Mouse (Mus musculus): ENCODE results near the gene Hoxa6. TPM values are rescaled to one million over a fixed set of nuclear protein-coding genes. Genes with fewer than 3 reads are reported as not detected.

The Hoxa6 gene
- polyA plus RNA-seq, 1 experiment from 2014 or later, result not detected

- no peaks in the 10 kb centered on the region for H3K36me3 ChIP-seq (ENCODE audit: control insufficient read depth, insufficient read depth, low read length)
- ATAC-seq (ENCODE audit: low FRiP score, low TSS enrichment) (no peak), DNase-seq (no peak)
- H3K9ac ChIP-seq (replicated peaks; ENCODE audit: low read length), result no peak overlapping the region
- no peak overlapping the region for H3K4me2 ChIP-seq (ENCODE audit: low read length)
- no peak overlapping the region for H3K27ac ChIP-seq (replicated peaks; ENCODE audit: low read depth, low read length)
- H3K27me3 ChIP-seq (ENCODE audit: control insufficient read depth, insufficient read depth, low read length), result peaks cover 100% of the 10 kb centered on the region
- H3K4me3 ChIP-seq (replicated peaks; ENCODE audit: low read depth, low read length), result no peak overlapping the region
- no peaks in the 10 kb centered on the region for H3K9me3 ChIP-seq (ENCODE audit: control insufficient read depth, low read length)
- under 1% methylated on average over 30 of the region's 30 CpGs for WGBS
- no peaks in the 10 kb centered on the region for H3K4me1 ChIP-seq (ENCODE audit: control insufficient read depth, insufficient read depth, low read length)
Observed at GRCm38 (mm10) chr6:52200073-52200750, 8.3 kb downstream of the Hoxa6 start.

GRCm38 (mm10) chr6:52197271-52197670 lies 11.3 kb downstream of the Hoxa6 start:
- H3K9me3 ChIP-seq (ENCODE audit: control insufficient read depth, low read length), result no peaks in the 10 kb centered on the region
- WGBS, result 1% methylated on average over 10 of the region's 10 CpGs
- H3K36me3 ChIP-seq (ENCODE audit: control insufficient read depth, insufficient read depth, low read length), result no peaks in the 10 kb centered on the region
- H3K9ac ChIP-seq (replicated peaks; ENCODE audit: low read length), result no peak overlapping the region
- ATAC-seq (ENCODE audit: low FRiP score, low TSS enrichment) (no peak), DNase-seq (peak; percentile 78)
- H3K27me3 ChIP-seq (ENCODE audit: control insufficient read depth, insufficient read depth, low read length), result peaks cover 100% of the 10 kb centered on the region
- H3K4me1 ChIP-seq (ENCODE audit: control insufficient read depth, insufficient read depth, low read length), result no peaks in the 10 kb centered on the region
- H3K4me3 ChIP-seq (replicated peaks; ENCODE audit: low read depth, low read length), result no peak overlapping the region
- no peak overlapping the region for H3K27ac ChIP-seq (replicated peaks; ENCODE audit: low read depth, low read length)
- H3K4me2 ChIP-seq (ENCODE audit: low read length), result no peak overlapping the region

- Histone ChIP-seq H3K4me3 (replicated peaks; ENCODE audit: low read depth, low read length) (no peak overlapping the region), H3K4me1 (ENCODE audit: control insufficient read depth, insufficient read depth, low read length) (peaks cover 3% of the 10 kb centered on the region; the same call in 1 of the 2 replicates), H3K9me3 (ENCODE audit: control insufficient read depth, low read length) (no peaks in the 10 kb centered on the region), H3K36me3 (ENCODE audit: control insufficient read depth, insufficient read depth, low read length) (no peaks in the 10 kb centered on the region), H3K27me3 (ENCODE audit: control insufficient read depth, insufficient read depth, low read length) (peaks cover 100% of the 10 kb centered on the region), H3K4me2 (ENCODE audit: low read length) (no peak overlapping the region), H3K27ac (replicated peaks; ENCODE audit: low read depth, low read length) (no peak overlapping the region), H3K9ac (replicated peaks; ENCODE audit: low read length) (no peak overlapping the region)
- WGBS, result 4% methylated on average over 9 of the region's 9 CpGs
- no peak for DNase-seq
- no peak for ATAC-seq (ENCODE audit: low FRiP score, low TSS enrichment)
Observed at GRCm38 (mm10) chr6:52196811-52197210, 11.7 kb downstream of the Hoxa6 start.

DNA sequence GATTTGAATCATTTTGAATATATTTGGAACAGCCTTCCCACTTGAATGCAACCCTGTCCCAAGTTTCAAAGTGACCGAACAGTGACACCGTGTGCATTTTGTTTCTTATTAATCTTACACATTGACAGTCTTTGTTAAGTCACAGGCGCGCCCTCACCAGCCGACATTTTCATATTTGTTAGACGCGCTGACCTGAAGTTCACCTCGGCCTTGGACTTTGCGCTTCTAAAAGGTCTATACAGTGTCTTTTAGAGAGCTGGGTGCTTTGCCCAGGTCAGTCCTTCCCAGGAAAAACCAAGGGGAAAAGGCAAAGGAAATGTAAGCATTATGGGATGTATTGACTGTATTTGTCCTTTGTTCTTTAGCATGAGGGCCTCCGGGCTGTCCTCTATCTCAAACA lies 13.8 kb downstream of the Hoxa6 start:
- ATAC-seq (ENCODE audit: low FRiP score, low TSS enrichment) (no peak), DNase-seq (no peak)
- Histone ChIP-seq H3K27me3 (ENCODE audit: control insufficient read depth, insufficient read depth, low read length) (peaks cover 100% of the 10 kb centered on the region), H3K4me2 (ENCODE audit: low read length) (no peak overlapping the region), H3K4me1 (ENCODE audit: control insufficient read depth, insufficient read depth, low read length) (peaks cover 4% of the 10 kb centered on the region; the same call in 1 of the 2 replicates), H3K9me3 (ENCODE audit: control insufficient read depth, low read length) (no peaks in the 10 kb centered on the region), H3K4me3 (replicated peaks; ENCODE audit: low read depth, low read length) (no peak overlapping the region), H3K36me3 (ENCODE audit: control insufficient read depth, insufficient read depth, low read length) (no peaks in the 10 kb centered on the region), H3K9ac (replicated peaks; ENCODE audit: low read length) (no peak overlapping the region), H3K27ac (replicated peaks; ENCODE audit: low read depth, low read length) (no peak overlapping the region)
- WGBS, result 4% methylated on average over 10 of the region's 10 CpGs

DNA sequence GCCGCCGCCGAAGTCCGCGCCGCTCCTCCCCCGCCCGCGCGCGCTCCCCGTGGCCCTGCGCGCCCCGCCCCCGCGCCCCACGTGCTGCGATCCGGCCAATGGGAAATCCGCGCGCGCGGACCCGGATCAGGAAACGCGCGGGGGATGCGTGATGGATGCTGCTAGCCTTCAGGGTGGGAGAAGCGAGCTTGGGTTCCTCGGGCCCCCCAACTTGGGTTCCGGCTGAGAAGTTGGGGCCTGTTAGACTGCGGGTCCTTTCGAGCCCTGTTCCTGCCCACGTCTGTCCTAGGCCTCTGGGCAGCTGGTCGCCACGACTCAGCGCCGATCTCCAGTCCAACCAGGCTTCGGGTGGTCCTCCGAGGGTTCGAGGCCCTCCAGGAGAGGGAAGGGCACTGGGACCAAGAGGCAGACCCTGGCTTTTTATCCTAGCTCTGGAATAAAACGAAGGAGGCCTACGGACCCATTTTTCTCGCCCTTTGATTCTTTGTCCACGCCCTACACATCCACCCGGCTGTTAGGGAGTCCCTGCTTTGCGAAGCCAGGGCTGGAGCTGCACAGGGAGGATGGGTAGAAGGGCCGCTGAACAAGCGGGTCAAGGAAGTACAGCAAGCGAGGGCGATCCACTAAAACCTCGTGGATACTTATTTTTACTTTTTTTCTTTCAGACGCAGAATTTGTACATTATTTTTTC lies 16.5 kb downstream of the Hoxa6 start:
- no peaks in the 10 kb centered on the region for H3K9me3 ChIP-seq (ENCODE audit: control insufficient read depth, low read length)
- peaks cover 100% of the 10 kb centered on the region for H3K27me3 ChIP-seq (ENCODE audit: control insufficient read depth, insufficient read depth, low read length)
- no peak; the same call in 1 of the 2 replicates for ATAC-seq (ENCODE audit: low FRiP score, low TSS enrichment)
- peak overlapping the region; percentile 31 for H3K4me3 ChIP-seq (replicated peaks; ENCODE audit: low read depth, low read length)
- H3K27ac ChIP-seq (replicated peaks; ENCODE audit: low read depth, low read length), result no peak overlapping the region
- peak overlapping the region; percentile 53 for H3K4me2 ChIP-seq (ENCODE audit: low read length)
- H3K9ac ChIP-seq (replicated peaks; ENCODE audit: low read length), result no peak overlapping the region
- peaks cover 4% of the 10 kb centered on the region; the same call in 1 of the 2 replicates for H3K4me1 ChIP-seq (ENCODE audit: control insufficient read depth, insufficient read depth, low read length)
- DNase-seq, result peak; percentile 74
- H3K36me3 ChIP-seq (ENCODE audit: control insufficient read depth, insufficient read depth, low read length), result no peaks in the 10 kb centered on the region
- under 1% methylated on average over 49 of the region's 55 CpGs for WGBS

GRCm38 (mm10) chr6:52190906-52191810 lies 17.4 kb downstream of the Hoxa6 start, which contains the start of gene Hoxa4:
Gene Hoxa4, minus strand, starts transcription at chr6:52191753.
- no peak within 1 kb of the TSS for H3K27ac ChIP-seq (replicated peaks; ENCODE audit: low read depth, low read length)
- H3K9ac ChIP-seq (replicated peaks; ENCODE audit: low read length), result no peak within 1 kb of the TSS
- H3K9me3 ChIP-seq (ENCODE audit: control insufficient read depth, low read length), result no peaks in the 10 kb centered on the region
- peaks cover 4% of the 10 kb centered on the region; the same call in 1 of the 2 replicates for H3K4me1 ChIP-seq (ENCODE audit: control insufficient read depth, insufficient read depth, low read length)
- H3K36me3 ChIP-seq (ENCODE audit: control insufficient read depth, insufficient read depth, low read length), result no peaks in the 10 kb centered on the region
- peak within 1 kb of the TSS; percentile 53 for H3K4me2 ChIP-seq (ENCODE audit: low read length)
- 2% methylated on average over 88 of the region's 102 CpGs for WGBS
- peaks cover 100% of the 10 kb centered on the region for H3K27me3 ChIP-seq (ENCODE audit: control insufficient read depth, insufficient read depth, low read length)
- ATAC-seq (ENCODE audit: low FRiP score, low TSS enrichment) (no peak), DNase-seq (no peak)
- peak within 1 kb of the TSS; percentile 31 for H3K4me3 ChIP-seq (replicated peaks; ENCODE audit: low read depth, low read length)

DNA sequence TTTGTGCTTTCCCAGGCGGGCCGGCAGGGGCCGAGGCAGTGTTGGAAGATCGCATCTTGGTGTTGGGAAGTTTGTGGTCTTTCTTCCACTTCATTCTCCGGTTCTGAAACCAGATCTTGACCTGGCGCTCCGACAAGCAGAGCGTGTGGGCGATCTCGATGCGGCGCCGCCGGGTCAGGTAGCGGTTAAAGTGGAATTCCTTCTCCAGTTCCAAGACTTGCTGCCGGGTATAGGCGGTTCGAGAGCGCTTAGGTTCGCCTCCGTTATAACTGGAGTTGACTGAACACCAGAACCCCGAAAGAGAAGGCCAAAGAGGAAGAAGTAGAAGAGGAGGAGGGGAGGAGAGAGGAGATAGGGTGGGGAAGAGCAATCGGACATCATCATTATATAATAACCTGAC lies 18.1 kb downstream of the Hoxa6 start:
- peaks cover 100% of the 10 kb centered on the region for H3K27me3 ChIP-seq (ENCODE audit: control insufficient read depth, insufficient read depth, low read length)
- peaks cover 4% of the 10 kb centered on the region; the same call in 1 of the 2 replicates for H3K4me1 ChIP-seq (ENCODE audit: control insufficient read depth, insufficient read depth, low read length)
- WGBS, result 1% methylated on average over 23 of the region's 23 CpGs
- no peak overlapping the region for H3K4me3 ChIP-seq (replicated peaks; ENCODE audit: low read depth, low read length)
- DNase-seq (no peak), ATAC-seq (ENCODE audit: low FRiP score, low TSS enrichment) (no peak)
- H3K4me2 ChIP-seq (ENCODE audit: low read length), result no peak overlapping the region
- H3K36me3 ChIP-seq (ENCODE audit: control insufficient read depth, insufficient read depth, low read length), result no peaks in the 10 kb centered on the region
- no peak overlapping the region for H3K9ac ChIP-seq (replicated peaks; ENCODE audit: low read length)
- H3K9me3 ChIP-seq (ENCODE audit: control insufficient read depth, low read length), result no peaks in the 10 kb centered on the region
- no peak overlapping the region for H3K27ac ChIP-seq (replicated peaks; ENCODE audit: low read depth, low read length)

DNA sequence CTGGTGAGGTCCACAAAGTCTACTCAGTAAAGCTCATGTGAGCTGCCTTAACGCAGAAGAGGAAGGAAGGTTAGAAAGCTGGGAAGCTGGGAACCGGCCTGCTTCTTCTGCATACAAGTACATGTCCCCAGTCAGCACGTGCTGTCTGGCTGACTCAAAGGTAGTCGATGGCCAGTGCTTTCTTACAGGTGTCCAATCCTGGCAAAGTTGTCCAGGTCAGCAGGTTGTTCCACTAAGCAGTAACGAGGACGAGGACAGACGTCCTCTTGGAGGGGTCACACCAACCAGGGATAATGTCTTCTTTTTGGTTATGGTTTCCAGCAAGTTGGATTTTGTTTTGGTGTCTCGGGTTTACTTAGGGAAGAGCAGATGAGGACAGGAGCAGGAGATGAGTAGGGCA lies 18.6 kb downstream of the Hoxa6 start:
- H3K27me3 ChIP-seq (ENCODE audit: control insufficient read depth, insufficient read depth, low read length), result peaks cover 100% of the 10 kb centered on the region
- H3K36me3 ChIP-seq (ENCODE audit: control insufficient read depth, insufficient read depth, low read length), result no peaks in the 10 kb centered on the region
- H3K4me3 ChIP-seq (replicated peaks; ENCODE audit: low read depth, low read length), result no peak overlapping the region
- ATAC-seq (ENCODE audit: low FRiP score, low TSS enrichment) (no peak), DNase-seq (no peak)
- no peak overlapping the region for H3K9ac ChIP-seq (replicated peaks; ENCODE audit: low read length)
- H3K4me1 ChIP-seq (ENCODE audit: control insufficient read depth, insufficient read depth, low read length), result peaks cover 4% of the 10 kb centered on the region; the same call in 1 of the 2 replicates
- no peak overlapping the region for H3K4me2 ChIP-seq (ENCODE audit: low read length)
- WGBS, result 2% methylated on average over 8 of the region's 8 CpGs
- no peaks in the 10 kb centered on the region for H3K9me3 ChIP-seq (ENCODE audit: control insufficient read depth, low read length)
- no peak overlapping the region for H3K27ac ChIP-seq (replicated peaks; ENCODE audit: low read depth, low read length)

Measured in midbrain, embryonic 14.5 days (tissue).